Mouse (Mus musculus) urinary bladder, postnatal 10 days (tissue): ENCODE data around the gene Erc2.

Experiments
- DNase-seq: peaks from one replicate; pipeline ENCODE4 v3.0.0; 2022; ENCODE audit warnings: low spot score

The Erc2 gene

DNA sequence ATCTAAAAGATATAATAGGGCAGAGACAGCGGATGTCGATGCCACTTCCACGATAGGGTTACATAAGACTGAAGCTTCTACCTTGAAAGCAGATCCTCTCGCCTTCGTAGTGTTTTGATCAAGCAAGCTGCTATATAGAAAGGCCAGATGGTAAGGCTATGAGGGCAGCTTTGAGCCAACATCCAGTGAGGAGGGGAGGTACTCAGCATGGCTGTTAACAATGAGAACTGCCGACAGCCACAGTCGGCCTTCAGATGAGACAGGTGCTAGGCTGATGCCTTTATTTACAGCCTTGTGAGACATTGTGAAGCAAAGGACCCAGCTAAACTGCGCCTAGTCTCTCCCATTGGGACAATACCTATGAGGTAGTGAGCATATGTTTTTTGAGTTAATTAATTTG lies 156.3 kb downstream of the Erc2 start:
- no peak for DNase-seq

DNA sequence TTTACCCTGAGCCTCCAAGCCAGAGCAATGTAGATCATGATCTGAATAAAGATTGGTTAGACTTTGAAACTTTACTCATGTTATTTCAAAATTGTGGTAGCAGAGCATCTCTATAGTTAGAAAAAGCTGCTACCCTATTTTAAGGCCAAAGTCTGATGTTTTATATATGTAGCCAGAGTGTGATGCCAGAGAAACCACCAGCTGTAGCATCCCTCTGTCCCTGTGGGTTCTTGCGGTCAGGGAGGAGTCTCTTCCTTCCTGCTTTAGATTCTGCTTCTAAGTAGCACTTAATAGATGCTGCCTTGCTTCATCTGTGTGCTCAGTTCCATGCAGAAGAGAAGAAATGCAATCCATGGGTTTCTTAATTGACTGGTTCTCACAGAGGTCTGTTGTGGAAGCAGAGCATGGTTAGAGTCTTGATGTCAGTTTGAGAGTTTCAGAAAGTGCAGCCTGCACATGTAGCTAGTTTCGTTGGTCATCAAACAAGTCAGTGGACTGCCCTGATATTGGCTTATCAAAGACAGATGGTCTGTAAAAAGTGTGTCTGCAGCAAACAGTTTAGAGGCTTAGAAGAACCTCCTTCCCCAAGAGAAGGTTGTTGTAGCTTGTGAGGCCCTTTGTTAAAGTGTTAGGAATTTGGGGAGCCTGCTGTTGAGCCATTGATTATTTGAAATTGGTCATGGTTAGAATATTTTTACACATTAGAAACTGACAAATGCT lies 156.9 kb downstream of the Erc2 start:
- DNase-seq = no peak

DNA sequence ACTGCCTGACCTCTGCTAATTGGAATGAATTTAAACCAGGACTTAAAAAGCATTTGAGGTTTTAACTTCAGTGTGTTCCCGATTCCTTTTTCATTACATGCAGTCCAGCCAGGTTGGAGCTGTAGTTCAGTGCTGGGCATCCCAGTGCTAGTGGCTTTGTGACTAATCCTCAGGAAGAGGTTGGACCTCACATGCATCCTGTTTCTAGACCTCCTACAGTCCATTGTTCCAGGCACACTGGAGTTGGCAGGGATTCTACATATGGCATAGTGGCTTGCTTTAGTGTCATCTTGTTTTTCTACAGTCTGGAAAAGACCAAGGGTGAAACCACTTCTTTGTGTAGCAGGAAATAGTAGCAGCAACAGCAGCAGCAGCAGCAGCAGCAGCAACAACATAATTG lies 159.0 kb downstream of the Erc2 start:
- DNase-seq = no peak

- no peak for DNase-seq
Measured at GRCm38 (mm10) chr14:27784826-27785225, 162.6 kb downstream of the Erc2 start.

DNA sequence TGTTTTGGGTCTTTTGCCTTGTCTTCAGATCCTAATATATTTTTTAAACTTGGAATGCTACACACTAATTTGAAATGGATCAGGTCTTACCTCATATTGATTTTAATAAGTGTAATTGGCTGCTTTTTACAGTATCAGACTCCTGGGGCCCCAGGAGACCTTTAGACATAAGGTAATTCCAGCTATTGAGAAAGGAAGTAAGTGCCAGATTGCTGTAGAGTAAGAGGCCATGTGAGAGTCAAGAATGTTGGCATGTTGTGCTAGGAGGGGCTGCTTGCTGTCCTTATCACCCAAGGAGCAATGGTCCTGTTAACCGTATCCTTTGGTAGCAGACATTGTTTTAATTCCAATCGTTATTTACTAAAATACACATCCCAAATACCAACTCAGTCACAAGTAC lies 163.3 kb downstream of the Erc2 start:
- DNase-seq = no peak

DNA sequence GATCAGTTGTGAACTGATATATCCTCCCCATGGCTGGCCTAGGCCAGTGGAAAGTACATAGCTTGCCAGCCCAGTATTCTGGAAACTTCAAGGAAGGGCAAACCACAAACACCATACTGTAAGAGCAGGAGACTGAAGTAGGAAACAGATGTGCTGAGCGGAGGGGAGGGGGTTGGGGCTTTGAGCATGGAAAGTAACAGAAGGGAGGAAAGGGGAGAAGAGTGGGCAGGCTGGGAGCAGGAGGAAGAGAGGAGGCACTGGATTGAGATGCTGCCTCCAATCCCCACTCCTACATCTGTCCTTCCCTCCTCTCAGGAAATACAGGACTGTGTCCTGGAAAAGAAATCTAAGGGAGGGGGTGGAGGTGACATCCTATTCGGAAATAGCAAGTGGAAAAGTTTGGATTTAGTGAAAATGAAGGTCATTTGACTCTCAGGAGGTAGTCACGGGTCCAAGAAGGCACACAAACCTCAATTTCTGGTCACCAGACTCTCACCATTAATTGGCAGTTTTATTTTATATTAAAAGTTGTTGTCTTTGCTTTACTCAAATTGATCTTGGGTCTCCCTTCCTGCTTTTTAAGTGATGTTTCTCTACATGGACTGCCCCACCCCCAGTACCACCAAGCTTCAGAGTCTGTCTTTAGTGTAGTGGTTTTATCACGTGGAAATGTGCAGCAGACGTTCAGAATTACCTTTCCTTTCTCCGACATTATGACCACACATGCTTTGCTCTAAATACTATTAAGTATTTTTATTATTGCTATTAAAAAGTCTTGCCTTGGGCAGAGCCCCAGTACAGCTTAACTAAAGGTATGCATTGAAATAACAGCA lies 167.1 kb downstream of the Erc2 start:
- DNase-seq = no peak

DNA sequence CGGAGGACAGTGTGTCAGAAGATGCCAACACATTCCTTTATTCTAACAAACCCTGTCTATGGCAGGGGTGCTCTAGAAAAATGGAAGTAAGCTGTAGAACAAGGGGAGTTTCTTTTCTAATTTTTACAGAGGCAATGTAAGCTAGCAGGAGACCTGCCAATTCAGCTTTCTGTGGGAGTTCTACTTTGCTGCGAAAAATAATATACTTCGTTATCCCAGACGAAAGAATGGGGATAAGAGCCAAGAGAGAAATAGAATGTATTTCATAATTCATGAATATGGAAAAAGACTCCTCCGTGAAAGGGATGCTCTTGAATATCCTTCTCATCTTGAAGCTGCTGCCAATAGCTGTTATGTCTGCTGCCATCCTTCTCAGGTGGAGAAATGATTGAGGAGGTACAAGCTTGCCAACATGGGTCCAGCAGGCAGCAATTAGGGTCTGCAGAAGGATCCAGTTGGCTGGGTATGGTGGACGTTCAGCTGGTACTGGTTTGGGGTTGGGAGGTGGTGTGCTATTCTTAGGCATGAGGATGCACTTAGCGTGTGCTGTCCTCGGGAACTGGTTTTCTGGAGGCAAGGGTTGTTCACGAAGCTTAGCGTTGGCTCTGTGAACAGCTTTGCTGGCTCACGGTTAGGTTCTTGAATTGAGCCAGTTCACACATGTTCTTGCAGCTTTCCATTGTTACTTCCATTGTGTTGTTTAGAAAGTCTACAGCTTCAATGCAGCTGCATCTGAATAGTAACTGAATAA lies 176.1 kb downstream of the Erc2 start:
- DNase-seq = no peak

GRCm38 (mm10) chr14:27800766-27801165 lies 178.5 kb downstream of the Erc2 start:
- DNase-seq = no peak

- DNase-seq = no peak
Measured at GRCm38 (mm10) chr14:27803961-27804360, 181.7 kb downstream of the Erc2 start.

DNA sequence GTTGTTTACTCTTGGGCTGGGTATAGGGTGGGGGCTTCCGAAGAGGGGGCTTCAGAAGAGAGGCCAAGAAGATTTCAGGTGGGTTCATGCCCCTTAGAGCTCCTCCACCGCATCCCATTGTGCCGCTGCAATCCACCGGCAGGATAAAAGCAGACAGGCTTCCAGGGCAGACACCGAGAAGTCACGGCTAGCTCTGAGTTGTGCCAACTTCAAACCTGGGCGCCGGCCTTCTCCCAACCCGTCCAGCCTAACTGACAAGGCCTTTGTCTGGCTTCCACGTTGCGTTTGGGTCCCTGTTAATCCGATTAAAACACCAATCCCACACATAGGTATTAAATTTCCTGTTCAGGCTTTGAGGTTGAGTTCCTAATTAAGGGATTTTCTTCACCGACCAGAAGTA lies 182.8 kb downstream of the Erc2 start:
- DNase-seq = no peak

- DNase-seq = no peak
Measured at GRCm38 (mm10) chr14:27808080-27808479, 185.9 kb downstream of the Erc2 start.

DNA sequence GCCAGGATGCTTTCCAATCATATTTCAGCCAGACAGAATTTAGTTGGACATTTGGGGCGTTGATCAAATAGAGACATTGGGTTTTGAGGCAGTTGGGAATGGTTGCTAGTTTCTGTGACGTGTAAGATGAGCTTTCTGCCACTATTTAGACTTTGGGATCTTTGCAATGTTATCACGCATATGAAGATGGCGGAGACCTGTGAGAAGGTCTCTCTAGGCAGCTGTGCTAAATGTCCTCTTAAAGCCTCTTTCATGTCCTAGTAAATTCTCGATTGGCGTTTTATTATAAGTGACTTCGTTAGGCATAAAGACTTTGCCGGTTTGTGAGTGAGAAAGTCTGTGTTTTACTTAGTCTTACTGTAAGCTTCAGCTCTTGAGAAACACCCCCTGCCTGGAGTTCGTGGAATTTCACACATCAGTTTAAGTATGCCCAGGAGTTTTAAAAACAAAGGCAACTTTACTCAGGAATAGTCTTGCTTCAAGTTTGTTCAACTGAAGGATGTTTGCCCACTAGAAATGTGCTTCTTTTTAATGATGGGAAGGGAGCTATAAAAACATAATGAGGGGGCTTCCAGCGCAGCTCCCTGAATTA lies 186.4 kb downstream of the Erc2 start:
- no peak for DNase-seq

DNA sequence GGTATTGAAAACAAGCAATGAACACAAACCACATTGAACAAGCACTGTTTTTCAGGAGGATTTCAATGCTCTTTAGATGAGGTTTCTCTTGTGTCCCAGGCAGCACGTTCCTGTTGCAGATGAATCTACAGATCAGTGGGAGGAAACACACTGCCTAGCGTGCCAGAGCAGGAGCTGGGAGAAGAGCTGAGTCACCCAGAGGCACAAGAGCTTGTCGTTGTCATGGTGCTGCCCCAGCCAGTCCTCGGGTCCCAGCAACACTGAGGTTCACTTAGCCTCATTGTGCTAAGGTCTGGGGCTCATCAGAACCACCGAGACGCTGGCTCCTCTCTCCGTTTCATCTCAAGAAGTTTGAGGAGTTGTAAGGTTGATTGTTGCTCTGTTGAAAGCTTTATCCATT lies 188.6 kb downstream of the Erc2 start:
- DNase-seq = no peak

GRCm38 (mm10) chr14:27811649-27812048 lies 189.4 kb downstream of the Erc2 start:
- DNase-seq = no peak

- DNase-seq = no peak
Measured at GRCm38 (mm10) chr14:27815739-27816138, 193.5 kb downstream of the Erc2 start.

GRCm38 (mm10) chr14:27818986-27819385 lies 196.8 kb downstream of the Erc2 start:
- no peak for DNase-seq

- no peak for DNase-seq
Measured at GRCm38 (mm10) chr14:27821801-27822200, 199.6 kb downstream of the Erc2 start.

DNA sequence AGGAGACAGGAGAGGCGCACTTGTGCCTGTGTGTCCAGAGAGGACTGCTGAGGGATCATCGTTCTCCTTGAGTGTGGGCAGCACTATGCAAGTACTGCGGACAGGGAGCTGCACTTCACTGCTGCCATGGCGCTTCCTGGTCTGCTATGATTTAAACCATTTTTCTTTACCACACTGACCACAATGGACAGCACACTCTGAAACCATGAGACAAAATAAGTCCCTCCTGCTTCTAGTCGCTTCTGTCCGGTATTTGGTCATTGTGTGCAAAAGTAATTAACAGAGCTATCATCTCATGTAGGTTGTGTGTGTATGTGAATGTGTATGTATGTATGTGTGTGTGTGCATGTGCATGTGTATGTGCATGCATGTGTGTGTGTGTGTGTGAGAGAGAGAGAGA lies 200.3 kb downstream of the Erc2 start:
- DNase-seq = no peak

- no peak for DNase-seq
Measured at GRCm38 (mm10) chr14:27823048-27823447, 200.8 kb downstream of the Erc2 start.

- no peak for DNase-seq
Measured at GRCm38 (mm10) chr14:27823897-27824296, 201.7 kb downstream of the Erc2 start.

DNA sequence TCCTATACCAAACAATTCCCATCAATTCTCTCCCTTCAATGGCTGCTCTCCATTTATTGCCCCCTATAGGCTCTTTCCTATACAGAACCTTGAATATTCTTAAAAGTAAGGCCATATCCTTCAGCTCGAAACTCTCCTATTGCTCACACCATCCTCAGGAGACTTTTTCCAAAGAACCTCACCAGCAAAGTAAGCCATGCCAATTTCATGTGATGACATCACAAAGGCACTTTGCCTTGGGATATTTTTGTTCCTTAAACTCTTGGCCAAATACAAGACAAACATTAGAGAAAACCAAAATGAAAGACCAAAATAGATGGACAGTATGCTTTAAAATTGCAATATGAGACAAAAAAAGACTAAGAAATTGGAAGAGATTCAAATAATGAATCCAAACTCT lies 204.6 kb downstream of the Erc2 start:
- no peak for DNase-seq

DNA sequence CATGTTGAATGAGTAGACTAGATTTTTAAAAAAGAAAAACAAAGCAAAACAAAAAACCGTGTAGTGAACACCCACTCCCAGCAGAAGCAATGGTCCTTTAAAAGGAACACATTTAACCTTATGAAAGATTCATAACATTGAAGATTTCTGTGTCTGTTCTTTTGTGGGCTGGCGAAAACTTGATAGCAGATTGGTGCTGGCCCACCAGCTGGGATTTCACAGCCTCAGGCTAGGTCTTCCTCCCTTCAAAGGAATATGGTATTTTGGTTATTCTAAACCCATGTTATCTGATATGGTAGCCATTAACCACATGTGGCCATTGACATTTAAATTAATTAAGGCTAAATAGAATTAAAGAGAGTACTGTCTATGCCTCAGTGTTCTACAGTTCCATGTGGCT lies 205.9 kb downstream of the Erc2 start:
- DNase-seq = no peak

DNA sequence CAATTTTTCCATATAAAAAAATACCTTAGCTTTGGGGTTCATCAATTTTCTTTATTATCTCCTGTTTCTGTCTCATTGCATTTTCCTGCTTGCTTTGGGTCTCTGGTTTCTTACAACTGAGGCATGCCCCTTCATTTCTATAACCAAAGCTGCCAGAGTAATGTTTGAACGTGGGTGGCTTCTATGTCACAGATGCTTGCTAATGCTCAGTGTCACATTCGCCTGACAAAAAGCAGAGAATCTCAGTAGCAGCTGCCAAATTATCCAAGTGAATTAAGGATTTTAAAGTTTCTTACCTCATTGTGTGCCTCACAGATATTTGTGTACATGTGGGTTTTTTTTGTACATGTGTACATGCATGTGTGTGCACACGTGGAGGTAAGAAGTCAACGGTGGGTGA lies 210.0 kb downstream of the Erc2 start:
- no peak for DNase-seq
